Mouse (Mus musculus) thymus, adult 2 months (tissue): Measurements from ENCODE around the gene Pdia5. TPM values are rescaled to one million over a fixed set of nuclear protein-coding genes. Genes with fewer than 3 reads are reported as not detected.

Source experiments
- DNase-seq: peaks from one replicate; pipeline ENCODE4 v3.0.0; 2021
- H3K27ac ChIP-seq: fragments of 200-500 bp; 2 replicates; pipeline ENCODE4 v1.5.1; 2012; ENCODE audit warnings: low read length, control low read depth; ENCODE audit not compliant: control insufficient read depth, insufficient read depth
- H3K27me3 ChIP-seq: fragments of 200-500 bp; 2 replicates; pipeline ENCODE4 v1.6.1; 2012; ENCODE audit warnings: mild to moderate bottlenecking, low read length, moderate library complexity, mixed read lengths; ENCODE audit not compliant: control insufficient read depth, insufficient read depth
- H3K36me3 ChIP-seq: fragments of 200-500 bp; 2 replicates; pipeline ENCODE4 v1.6.1; 2012; ENCODE audit warnings: mild to moderate bottlenecking, low read length, moderate library complexity; ENCODE audit not compliant: control insufficient read depth, insufficient read depth
- H3K4me1 ChIP-seq: fragments of 200-500 bp; replicated peaks from 2 replicates; pipeline ENCODE4 v1.6.1; 2012; ENCODE audit warnings: low read length; ENCODE audit not compliant: control insufficient read depth, insufficient read depth
- H3K4me3 ChIP-seq: fragments of 200-500 bp; 2 replicates; pipeline ENCODE4 v1.5.1; 2012; ENCODE audit warnings: mild to moderate bottlenecking, low read length, control low read depth, moderate library complexity; ENCODE audit not compliant: control insufficient read depth, insufficient read depth
- CTCF ChIP-seq: fragments of 200-500 bp; IDR thresholded peaks from 2 replicates; pipeline ENCODE4 v1.5.1; 2012; ENCODE audit warnings: mild to moderate bottlenecking, control low read depth, low read length, moderate library complexity, borderline replicate concordance; ENCODE audit not compliant: control insufficient read depth, poor library complexity, insufficient read depth; ENCODE audit errors: extremely low read depth
- POLR2A ChIP-seq: fragments of 200-500 bp; IDR thresholded peaks from 2 replicates; pipeline ENCODE4 v1.6.1; 2012; ENCODE audit warnings: mild to moderate bottlenecking, low read length, control low read depth, moderate library complexity; ENCODE audit not compliant: control insufficient read depth, poor library complexity, insufficient read depth; ENCODE audit errors: extremely low read depth
- WGBS: fragments of 180-500 bp; shearing (Covaris S2); methylation state at CpG from one replicate; pipeline ENCODE4 v1.1.7; 2018; 5-methylcytosine and 5-hydroxymethylcytosine counted together
- polyA plus RNA-seq: library from polyadenylated mRNA; depleted of rRNA; stranded (reverse); fragments of >200 nt; gene quantifications from 2 replicates; pipeline ENCODE4 v1.2.3, GENCODE M21; 2012

The Pdia5 gene
- polyA plus RNA-seq, 1 experiment: 2.2 TPM

DNA sequence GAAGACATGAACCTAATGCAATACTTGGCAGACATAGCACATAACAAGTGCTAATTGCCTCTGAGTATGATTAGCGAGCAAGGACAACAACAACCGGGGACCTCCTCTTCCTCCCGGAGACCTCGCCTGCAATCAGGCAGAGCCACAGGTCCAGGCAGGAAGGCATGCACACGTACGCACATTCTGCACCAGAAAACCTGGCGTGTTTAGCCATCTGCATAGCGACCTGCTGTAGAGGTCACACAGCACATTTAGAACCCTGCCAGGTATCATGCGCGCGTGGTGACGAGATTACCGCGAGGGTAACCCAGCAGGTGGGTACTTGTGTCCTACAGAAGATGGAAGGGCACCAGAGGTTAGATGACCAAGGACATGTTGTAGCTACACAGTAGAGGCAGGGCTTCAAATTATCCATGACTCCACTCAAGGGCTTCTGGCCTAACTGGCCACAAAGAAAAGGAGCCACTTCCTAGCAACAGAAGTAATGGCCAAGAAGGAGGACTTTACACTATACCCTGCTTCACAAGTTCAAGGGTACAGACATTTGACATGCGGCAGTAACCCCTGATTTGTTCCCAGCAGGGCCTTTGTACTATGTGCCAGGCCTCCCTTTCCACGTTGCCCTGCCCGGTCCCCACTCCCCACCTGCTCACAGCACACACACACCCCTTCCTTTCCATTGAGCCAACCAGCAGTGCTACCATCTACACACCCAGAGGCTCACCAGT lies 18.7 kb downstream of the Pdia5 start:
- H3K4me1 ChIP-seq: no peaks in the 10 kb centered on the region
- no peak overlapping the region for H3K4me3 ChIP-seq
- H3K36me3 ChIP-seq: no peaks in the 10 kb centered on the region
- no peaks in the 10 kb centered on the region for H3K27me3 ChIP-seq
- TF ChIP-seq CTCF (no peak), POLR2A (no peak)
- DNase-seq: no peak
- 95% methylated on average over 17 of the region's 17 CpGs for WGBS
- no peak overlapping the region for H3K27ac ChIP-seq

DNA sequence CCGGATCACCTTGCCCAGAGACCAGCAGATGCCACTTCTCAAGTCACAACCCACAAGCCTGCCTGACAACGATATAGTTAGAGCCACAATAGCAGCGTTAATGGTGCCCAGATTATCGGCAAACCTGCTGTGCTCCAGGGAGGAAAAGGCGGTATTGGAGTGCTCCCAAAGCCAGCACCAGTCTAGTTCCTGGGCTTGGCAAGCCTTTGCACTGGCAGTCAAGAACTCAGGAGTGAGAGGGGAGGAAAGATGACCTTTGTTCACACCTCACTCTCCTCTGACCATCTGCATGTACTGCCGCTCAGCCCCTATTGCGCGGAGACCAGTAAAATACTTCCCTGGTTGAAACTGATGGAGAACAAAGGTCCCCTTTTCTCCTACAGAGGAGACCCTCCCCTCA lies 19.7 kb downstream of the Pdia5 start:
- Histone ChIP-seq H3K36me3 (no peaks in the 10 kb centered on the region), H3K27ac (no peak overlapping the region), H3K27me3 (no peaks in the 10 kb centered on the region), H3K4me1 (no peaks in the 10 kb centered on the region), H3K4me3 (no peak overlapping the region)
- DNase-seq: no peak
- 62% methylated on average over 8 of the region's 8 CpGs for WGBS
- TF ChIP-seq CTCF: no peak
- no peak for TF ChIP-seq POLR2A

DNA sequence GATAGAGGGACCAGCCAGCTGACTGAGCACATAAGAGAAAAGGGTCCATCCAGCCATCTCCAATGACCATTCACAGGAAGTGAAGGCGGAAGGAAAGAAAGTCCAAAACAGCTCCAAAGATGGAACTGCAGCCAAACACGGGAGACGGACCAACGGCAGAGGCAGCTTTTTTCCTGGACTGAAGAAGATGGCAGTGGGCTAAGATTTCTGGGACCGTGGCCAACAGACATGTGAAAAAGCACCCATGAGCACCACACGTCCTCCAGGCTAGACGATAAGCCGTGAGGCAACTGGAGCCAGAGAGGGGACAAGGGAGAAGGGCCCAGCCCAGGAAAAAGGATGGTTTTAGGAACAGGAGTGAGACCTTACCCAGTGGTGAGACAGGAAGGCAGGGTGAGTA lies 20.6 kb downstream of the Pdia5 start:
- no peak for DNase-seq
- H3K27me3 ChIP-seq: no peaks in the 10 kb centered on the region
- no peak overlapping the region for H3K4me3 ChIP-seq
- TF ChIP-seq CTCF (no peak), POLR2A (no peak)
- H3K4me1 ChIP-seq: no peaks in the 10 kb centered on the region
- WGBS: 86% methylated on average over 8 of the region's 8 CpGs
- H3K27ac ChIP-seq: no peak overlapping the region
- no peaks in the 10 kb centered on the region for H3K36me3 ChIP-seq

DNA sequence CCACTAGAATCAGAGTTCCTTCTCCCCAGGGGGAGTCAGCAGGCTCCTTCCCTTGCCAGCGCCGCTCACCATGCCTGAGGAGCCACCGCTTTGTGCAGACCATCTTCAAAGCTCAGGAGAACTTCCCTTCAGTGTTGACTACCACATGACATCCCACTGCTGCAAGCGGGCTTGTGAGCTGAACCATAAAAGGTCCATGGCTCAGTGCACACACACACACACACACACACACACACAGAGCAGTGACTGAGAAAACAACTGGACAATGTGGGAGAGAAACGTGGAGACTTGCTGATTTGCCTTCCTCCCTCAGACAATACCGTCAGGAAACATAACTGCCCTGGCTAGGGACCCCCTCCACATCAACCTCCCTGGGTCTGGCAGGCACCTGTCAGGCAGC lies 21.7 kb downstream of the Pdia5 start:
- H3K4me1 ChIP-seq: no peaks in the 10 kb centered on the region
- no peak overlapping the region for H3K4me3 ChIP-seq
- no peak for DNase-seq
- H3K36me3 ChIP-seq: no peaks in the 10 kb centered on the region
- H3K27ac ChIP-seq: no peak overlapping the region
- H3K27me3 ChIP-seq: no peaks in the 10 kb centered on the region
- WGBS: 43% methylated on average over 6 of the region's 6 CpGs
- TF ChIP-seq POLR2A: no peak

DNA sequence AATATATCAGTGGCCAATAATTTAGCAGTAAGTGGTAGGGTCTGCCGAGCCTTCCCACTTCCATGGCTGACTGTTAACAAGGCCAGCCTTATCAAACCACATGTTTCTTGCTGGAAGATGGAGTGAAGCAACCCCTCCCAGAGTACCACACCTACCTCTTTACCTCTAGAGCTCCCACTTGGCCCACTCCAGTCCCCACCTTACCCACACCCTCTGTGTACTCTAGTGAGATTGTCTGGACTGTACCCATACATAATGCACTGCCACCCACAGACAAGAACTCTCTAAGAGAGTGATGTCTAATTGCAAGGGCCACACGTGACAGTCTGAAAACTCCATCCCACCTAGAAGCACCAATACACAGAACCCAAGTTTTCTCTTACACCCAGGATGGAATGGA lies 23.6 kb downstream of the Pdia5 start:
- no peaks in the 10 kb centered on the region for H3K4me1 ChIP-seq
- H3K27me3 ChIP-seq: no peaks in the 10 kb centered on the region
- no peak for DNase-seq
- no peak overlapping the region for H3K4me3 ChIP-seq
- TF ChIP-seq CTCF: no peak
- no peak for TF ChIP-seq POLR2A
- no peaks in the 10 kb centered on the region for H3K36me3 ChIP-seq
- WGBS: 94% methylated on average over 2 of the region's 2 CpGs
- no peak overlapping the region for H3K27ac ChIP-seq

DNA sequence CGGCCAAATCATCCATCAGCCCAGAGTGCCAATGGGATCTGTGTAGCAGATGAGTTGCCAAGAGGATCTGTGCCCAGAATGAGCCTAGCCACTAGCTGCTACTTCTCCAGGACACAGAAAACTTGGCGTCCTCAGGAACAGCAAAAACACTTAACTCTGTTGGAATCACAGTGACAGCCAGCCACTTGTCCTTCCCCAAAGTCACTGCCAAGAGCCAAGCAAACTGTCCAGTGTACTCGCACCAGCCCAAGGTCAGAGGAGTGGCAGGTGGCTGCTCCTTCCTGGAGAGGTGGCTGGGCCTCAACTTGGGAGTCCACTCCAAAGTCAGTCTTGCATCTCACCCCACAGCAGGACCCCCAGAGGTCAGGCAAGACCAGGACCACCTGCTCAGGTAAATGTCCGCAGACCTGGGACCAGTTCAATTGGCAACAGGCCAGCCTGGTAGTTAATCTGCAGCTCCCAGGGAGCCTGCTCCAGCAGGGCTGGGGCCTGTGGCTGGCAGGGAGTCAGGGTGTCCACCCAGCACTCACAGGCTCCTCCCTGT lies 24.8 kb downstream of the Pdia5 start:
- Histone ChIP-seq H3K27me3 (no peaks in the 10 kb centered on the region), H3K4me1 (no peaks in the 10 kb centered on the region), H3K4me3 (no peak overlapping the region), H3K27ac (no peak overlapping the region), H3K36me3 (no peaks in the 10 kb centered on the region)
- DNase-seq: no peak
- no peak for TF ChIP-seq POLR2A
- TF ChIP-seq CTCF: no peak
- WGBS: 94% methylated on average over 4 of the region's 4 CpGs
